Mouse (Mus musculus) liver, embryonic 18 days (tissue): ENCODE data around the gene Lclat1. TPM values are rescaled to one million over a fixed set of nuclear protein-coding genes. Genes with fewer than 3 reads are reported as not detected.

Source experiments
- polyA plus RNA-seq: library from polyadenylated mRNA; depleted of rRNA; stranded (reverse); fragments of >200 nt; gene quantifications from 2 replicates; pipeline ENCODE4 v1.2.3, GENCODE M21; 2012; rRNA removed

Gene Lclat1
- 2.5 and 2.6 TPM in 2 replicates for polyA plus RNA-seq

GRCm38 (mm10) chr17:73107158-73108157 lies at the start of gene Lclat1:
TSS of gene Lclat1 (plus strand) at chr17:73107985.

Other genes with a start within 250 kb of the Lclat1 start
- 12.0 and 12.2 TPM in 2 replicates for gene Lbh, start 189.7 kb upstream of the Lclat1 start, polyA plus RNA-seq